Mouse (Mus musculus) liver, embryonic 12.5 days (tissue): ENCODE data around the gene Rfc1. TPM values are rescaled to one million over a fixed set of nuclear protein-coding genes. Genes with fewer than 3 reads are reported as not detected.

Source experiments
- ATAC-seq: fragments of 200-750 bp; cut with Nextera tagmentation; 2 replicates; pipeline ENCODE4 v1.8.0; 2017; ENCODE audit warnings: moderate number of reproducible peaks, mild to moderate bottlenecking, moderate library complexity
- H3K27ac ChIP-seq: fragments of 300-500 bp; sonication (generic); 2 replicates; pipeline ENCODE4 v1.5.1; 2016; ENCODE audit warnings: mild to moderate bottlenecking
- H3K27me3 ChIP-seq: fragments of 300-500 bp; sonication (generic); replicated peaks from 2 replicates; pipeline ENCODE4 v1.6.1; 2016; ENCODE audit warnings: mild to moderate bottlenecking, moderate library complexity
- H3K36me3 ChIP-seq: fragments of 300-500 bp; sonication (generic); 2 replicates; pipeline ENCODE4 v1.6.1; 2016; ENCODE audit warnings: mild to moderate bottlenecking, moderate library complexity
- H3K4me1 ChIP-seq: fragments of 300-500 bp; sonication (generic); 2 replicates; pipeline ENCODE4 v1.6.1; 2016
- H3K4me2 ChIP-seq: fragments of 300-500 bp; sonication (generic); 2 replicates; pipeline ENCODE4 v1.6.1; 2016; ENCODE audit warnings: mild to moderate bottlenecking, moderate library complexity
- H3K4me3 ChIP-seq: fragments of 300-500 bp; sonication (generic); 2 replicates; pipeline ENCODE4 v1.5.1; 2016; ENCODE audit warnings: mild to moderate bottlenecking, moderate library complexity
- H3K9ac ChIP-seq: fragments of 300-500 bp; sonication (generic); 2 replicates; pipeline ENCODE4 v1.6.1; 2016; ENCODE audit warnings: mild to moderate bottlenecking, moderate library complexity
- H3K9me3 ChIP-seq: fragments of 300-500 bp; sonication (generic); replicated peaks from 2 replicates; pipeline ENCODE4 v1.6.1; 2016; ENCODE audit warnings: mild to moderate bottlenecking, moderate library complexity
- WGBS: fragments of 180-500 bp; shearing (Covaris S2); methylation state at CpG from one replicate; pipeline ENCODE4 v1.1.7; 2016; ENCODE audit not compliant: insufficient replicate concordance; 5-methylcytosine and 5-hydroxymethylcytosine counted together
- polyA plus RNA-seq: library from polyadenylated mRNA; unstranded; fragments of >200 nt; fragmentation: Nextera tagmentation; extraction: Ambion mirVana; gene quantifications from 2 replicates; pipeline ENCODE4 v1.2.1, GENCODE M21; 2016

Rfc1 gene
- polyA plus RNA-seq = 58.1 and 59.3 TPM in 2 replicates

DNA sequence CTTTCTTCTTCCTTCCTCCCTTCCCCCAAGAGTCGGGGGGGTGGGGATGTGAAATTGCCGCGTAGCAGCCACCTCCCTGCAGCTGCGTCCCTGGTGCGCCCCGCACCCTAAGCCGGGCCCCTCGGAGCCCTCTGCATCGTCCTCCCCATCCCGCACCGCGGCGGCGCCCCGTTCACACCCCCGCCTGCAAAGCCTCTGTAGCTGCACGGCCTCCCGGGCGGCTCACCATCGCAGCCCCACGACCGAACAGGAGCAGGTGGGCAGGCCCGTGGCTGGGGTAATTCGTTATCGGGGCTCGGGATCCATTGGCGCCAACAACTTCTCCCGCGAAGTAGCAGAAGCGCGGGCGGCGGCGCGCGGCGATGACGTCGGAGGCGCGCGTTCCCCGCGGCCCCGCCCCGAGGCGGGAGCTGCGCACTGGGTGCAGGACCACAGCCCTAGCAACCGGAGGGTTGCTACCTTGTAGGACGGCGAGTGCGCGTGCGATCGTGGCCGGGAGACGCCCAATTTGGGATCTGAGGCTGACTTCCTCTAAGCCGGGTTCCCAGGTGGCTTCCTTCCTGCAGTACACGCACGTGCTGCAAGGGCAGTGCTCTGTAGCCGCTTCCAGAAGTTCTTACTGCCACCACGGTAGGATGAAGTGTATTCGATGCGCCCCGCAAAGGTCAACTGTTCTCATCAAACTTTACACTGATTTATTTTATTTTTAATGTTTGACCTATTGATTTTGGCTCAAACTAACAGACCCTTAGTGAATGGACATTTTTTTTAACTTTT is at the start of gene Rfc1:
TSS of gene Rfc1 (minus strand) at position 373 of the 777 bp plus-strand sequence.
- no peaks in the 10 kb centered on the region for H3K9me3 ChIP-seq
- H3K4me3 ChIP-seq = peak within 1 kb of the TSS; percentile 95
- peaks cover 29% of the 10 kb centered on the region for H3K36me3 ChIP-seq
- ATAC-seq = peak; percentile 95
- peak within 1 kb of the TSS; percentile 87 for H3K27ac ChIP-seq
- peak within 1 kb of the TSS; percentile 86 for H3K9ac ChIP-seq
- under 1% methylated on average over 65 of the region's 65 CpGs for WGBS
- peak within 1 kb of the TSS; percentile 89 for H3K4me2 ChIP-seq
- no peaks in the 10 kb centered on the region for H3K27me3 ChIP-seq
- peaks cover 29% of the 10 kb centered on the region for H3K4me1 ChIP-seq

DNA sequence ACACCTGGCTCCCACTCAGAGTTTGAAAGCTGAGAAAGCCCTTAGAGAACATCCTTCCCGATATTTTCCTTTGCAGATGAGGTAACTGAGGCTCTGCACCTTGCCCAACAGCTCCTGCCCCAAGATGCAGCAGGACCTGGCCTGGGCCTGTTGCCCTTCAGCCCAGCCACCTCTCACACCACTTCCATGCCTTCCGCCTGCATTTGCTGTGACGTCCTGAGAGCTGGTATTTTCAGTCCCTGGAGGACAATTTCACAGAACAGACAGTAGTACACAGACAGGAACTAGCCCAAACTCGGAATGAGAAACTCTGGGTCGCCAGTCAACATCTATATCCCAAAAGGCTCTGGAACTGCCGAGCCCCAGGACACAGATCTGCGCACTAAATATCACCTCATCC is 39.3 kb upstream of the Rfc1 start:
- Histone ChIP-seq H3K9me3 (no peaks in the 10 kb centered on the region), H3K4me2 (no peak overlapping the region), H3K36me3 (no peaks in the 10 kb centered on the region), H3K27ac (no peak overlapping the region), H3K4me3 (no peak overlapping the region), H3K4me1 (peaks cover 14% of the 10 kb centered on the region), H3K9ac (no peak overlapping the region), H3K27me3 (0 out of 2 replicates have a peak, but pooled peaks cover 3% of the 10 kb centered on the region)
- ATAC-seq = no peak
- WGBS = 66% methylated on average over 7 of the region's 7 CpGs

DNA sequence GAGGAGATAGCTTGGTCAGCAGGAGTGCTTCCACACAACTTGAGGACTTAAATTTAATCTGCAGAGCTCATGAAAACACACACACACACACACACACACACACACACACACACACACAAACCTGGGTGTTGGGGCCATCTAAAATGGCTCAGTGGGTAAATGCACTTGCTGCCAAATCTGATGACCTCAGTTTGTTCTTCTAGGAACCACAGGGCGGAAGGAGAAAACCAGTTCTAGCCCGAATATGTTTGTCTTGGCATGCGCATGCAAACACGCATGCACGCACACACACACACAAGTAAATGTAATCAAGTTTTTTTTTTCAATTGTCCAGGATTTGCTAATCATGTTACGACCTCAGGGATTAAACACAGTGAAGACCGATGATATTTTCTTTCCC is 36.1 kb upstream of the Rfc1 start:
- Histone ChIP-seq H3K4me3 (no peak overlapping the region), H3K27ac (no peak overlapping the region), H3K27me3 (peaks cover 10% of the 10 kb centered on the region; the same call in 1 of the 2 replicates), H3K4me1 (peaks cover 17% of the 10 kb centered on the region), H3K36me3 (no peaks in the 10 kb centered on the region), H3K9me3 (no peaks in the 10 kb centered on the region), H3K4me2 (no peak overlapping the region), H3K9ac (no peak overlapping the region)
- 84% methylated on average over 7 of the region's 7 CpGs for WGBS
- ATAC-seq = no peak

DNA sequence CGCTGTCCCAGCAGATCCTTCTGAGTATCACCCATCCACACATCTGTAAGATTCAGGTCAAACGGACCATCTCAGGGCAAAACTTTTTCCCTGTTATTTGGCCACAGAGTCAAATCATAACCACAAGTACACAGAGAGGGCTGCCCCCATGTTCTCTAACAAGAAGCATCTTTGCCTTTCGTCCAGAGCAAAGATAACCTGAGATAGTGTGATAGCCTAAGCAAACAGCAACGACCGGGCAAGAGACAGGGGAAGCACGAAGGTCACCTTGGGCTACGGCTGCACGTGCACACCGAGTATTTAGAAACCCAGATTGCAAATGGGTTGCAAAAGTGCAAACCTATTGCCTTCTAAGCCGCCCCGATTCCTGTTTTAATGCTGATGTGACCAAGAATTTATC is 32.4 kb upstream of the Rfc1 start:
- H3K4me2 ChIP-seq = peak overlapping the region; percentile 1; the same call in 1 of the 2 replicates
- H3K36me3 ChIP-seq = no peaks in the 10 kb centered on the region
- no peak overlapping the region for H3K9ac ChIP-seq
- no peaks in the 10 kb centered on the region for H3K9me3 ChIP-seq
- no peak overlapping the region for H3K4me3 ChIP-seq
- WGBS = 66% methylated on average over 11 of the region's 11 CpGs
- peaks cover 28% of the 10 kb centered on the region; the same call in 1 of the 2 replicates for H3K27me3 ChIP-seq
- peaks cover 3% of the 10 kb centered on the region for H3K4me1 ChIP-seq
- H3K27ac ChIP-seq = no peak overlapping the region
- ATAC-seq = peak; percentile 47

DNA sequence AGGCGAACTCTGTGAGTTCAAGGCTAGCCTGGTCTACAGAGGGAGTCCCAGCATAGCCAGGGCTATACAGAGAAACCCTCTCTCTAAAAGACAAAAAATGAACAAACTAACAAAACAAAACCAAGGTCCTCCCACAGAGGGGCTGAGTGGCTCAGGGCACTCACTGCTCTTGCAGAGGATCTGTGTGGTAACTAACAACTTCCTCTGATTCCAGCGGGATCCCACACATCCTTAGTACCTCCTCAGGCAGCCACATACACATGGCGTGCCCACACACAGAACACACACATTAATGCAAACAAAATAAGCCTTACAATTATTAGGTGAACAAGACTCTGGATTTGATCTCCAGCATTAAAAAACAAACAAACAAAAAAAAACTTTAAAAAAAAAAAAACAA is 22.3 kb upstream of the Rfc1 start:
- Histone ChIP-seq H3K36me3 (no peaks in the 10 kb centered on the region), H3K4me1 (no peaks in the 10 kb centered on the region), H3K4me3 (no peak overlapping the region), H3K4me2 (no peak overlapping the region), H3K27ac (no peak overlapping the region), H3K9me3 (peaks cover 5% of the 10 kb centered on the region; the same call in 1 of the 2 replicates), H3K27me3 (no peaks in the 10 kb centered on the region), H3K9ac (no peak overlapping the region)
- WGBS = 47% methylated on average over 3 of the region's 3 CpGs
- no peak for ATAC-seq

DNA sequence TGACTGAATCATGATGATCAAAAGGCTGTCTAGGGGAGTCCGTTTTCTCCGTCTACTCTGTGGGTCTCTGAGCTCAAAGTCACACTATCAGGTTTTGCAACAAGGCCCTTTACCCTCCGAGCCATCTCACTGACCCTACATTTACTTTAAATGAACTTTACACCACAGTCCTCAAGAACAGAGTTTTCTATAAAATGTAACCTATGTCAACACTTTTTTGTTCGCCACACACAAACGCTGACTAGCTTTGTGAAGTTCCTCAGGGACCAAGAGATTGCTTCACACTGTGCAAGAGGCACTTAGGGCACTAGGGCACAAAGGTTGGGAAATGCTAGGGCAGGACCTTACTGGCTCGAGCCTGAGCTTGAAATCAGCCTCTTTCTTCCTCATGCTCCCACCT is 21.4 kb upstream of the Rfc1 start:
- Histone ChIP-seq H3K4me3 (no peak overlapping the region), H3K9me3 (peaks cover 5% of the 10 kb centered on the region; the same call in 1 of the 2 replicates), H3K9ac (no peak overlapping the region), H3K27me3 (no peaks in the 10 kb centered on the region), H3K4me1 (no peaks in the 10 kb centered on the region), H3K27ac (peak overlapping the region; percentile 31; the same call in 1 of the 2 replicates), H3K4me2 (no peak overlapping the region), H3K36me3 (no peaks in the 10 kb centered on the region)
- peak; percentile 63 for ATAC-seq
- 67% methylated on average over 6 of the region's 6 CpGs for WGBS

DNA sequence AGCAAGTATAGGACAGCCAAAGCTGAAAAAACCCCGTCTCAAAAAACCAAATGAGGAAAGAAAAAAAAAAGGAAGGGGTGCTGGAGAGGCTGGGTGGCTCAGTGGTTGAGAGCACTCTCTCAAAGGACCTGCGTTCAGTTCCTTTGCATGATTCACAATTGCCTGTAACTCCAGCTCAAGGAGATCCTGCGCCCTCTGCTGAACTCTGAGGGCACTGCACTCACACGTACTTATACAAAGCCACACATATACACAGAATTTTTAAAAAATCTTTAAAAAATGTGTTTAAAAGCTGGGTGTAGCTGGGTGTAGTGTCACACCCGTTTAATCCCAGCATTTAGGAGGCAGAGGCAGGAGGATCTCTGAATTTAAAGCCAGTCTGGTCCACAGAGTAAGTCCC is 19.5 kb upstream of the Rfc1 start:
- no peak overlapping the region for H3K9ac ChIP-seq
- H3K4me3 ChIP-seq = no peak overlapping the region
- H3K4me1 ChIP-seq = no peaks in the 10 kb centered on the region
- ATAC-seq = no peak
- H3K36me3 ChIP-seq = no peaks in the 10 kb centered on the region
- H3K27ac ChIP-seq = no peak overlapping the region
- WGBS = 58% methylated on average over 5 of the region's 5 CpGs
- no peaks in the 10 kb centered on the region for H3K27me3 ChIP-seq
- no peak overlapping the region for H3K4me2 ChIP-seq
- H3K9me3 ChIP-seq = peaks cover 5% of the 10 kb centered on the region; the same call in 1 of the 2 replicates

DNA sequence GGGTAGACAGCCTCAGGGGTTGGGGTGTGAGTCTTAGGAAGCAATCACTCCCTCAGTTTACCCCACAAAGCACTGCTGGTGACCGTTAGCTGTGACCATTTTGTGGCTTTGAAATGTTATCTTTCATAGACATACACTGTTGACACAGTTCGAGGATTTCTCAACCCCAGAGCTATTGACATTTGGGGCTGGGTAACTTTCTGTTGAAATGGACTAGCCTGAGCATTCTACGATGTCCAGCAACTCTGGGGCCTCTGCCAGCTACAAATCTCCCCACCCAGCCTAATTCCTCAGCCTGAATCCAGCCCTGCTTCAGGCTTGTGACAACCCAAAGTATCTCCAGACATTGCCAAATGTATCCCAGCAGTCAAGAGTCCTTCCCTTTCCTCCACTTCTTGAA is 18.6 kb upstream of the Rfc1 start:
- Histone ChIP-seq H3K27me3 (no peaks in the 10 kb centered on the region), H3K27ac (0 out of 2 replicates have a peak overlapping the region, but pooled peaks have one; percentile 30), H3K4me3 (no peak overlapping the region), H3K4me1 (no peaks in the 10 kb centered on the region), H3K4me2 (no peak overlapping the region), H3K9ac (no peak overlapping the region), H3K9me3 (peaks cover 5% of the 10 kb centered on the region; the same call in 1 of the 2 replicates), H3K36me3 (no peaks in the 10 kb centered on the region)
- WGBS = 27% methylated on average over 3 of the region's 3 CpGs
- peak; percentile 54 for ATAC-seq

DNA sequence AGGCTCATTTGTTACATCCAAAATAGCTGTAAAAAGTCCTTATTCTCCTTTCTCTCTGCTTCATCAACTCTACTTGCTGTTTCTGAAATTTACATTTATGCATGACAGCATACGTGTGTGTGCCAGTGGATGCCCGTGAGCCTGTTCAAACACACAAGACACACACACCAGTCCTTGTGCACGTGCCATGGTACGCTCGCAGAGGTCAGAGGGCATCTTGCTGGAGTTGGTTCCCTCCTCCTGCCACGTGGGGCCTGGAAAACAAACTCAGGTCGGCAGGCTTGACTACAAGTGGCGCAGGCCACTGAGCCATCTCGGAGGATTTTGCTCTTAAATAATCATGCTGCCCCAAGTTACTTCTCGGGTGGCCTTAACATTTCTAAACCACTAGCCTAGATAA is 15.0 kb upstream of the Rfc1 start:
- no peak overlapping the region for H3K9ac ChIP-seq
- peaks cover 7% of the 10 kb centered on the region; the same call in 1 of the 2 replicates for H3K27me3 ChIP-seq
- H3K36me3 ChIP-seq = no peaks in the 10 kb centered on the region
- H3K27ac ChIP-seq = no peak overlapping the region
- WGBS = 64% methylated on average over 10 of the region's 10 CpGs
- peaks cover 5% of the 10 kb centered on the region; the same call in 1 of the 2 replicates for H3K9me3 ChIP-seq
- H3K4me1 ChIP-seq = no peaks in the 10 kb centered on the region
- no peak for ATAC-seq
- H3K4me2 ChIP-seq = peak overlapping the region; percentile 22
- 0 out of 2 replicates have a peak overlapping the region, but pooled peaks have one; percentile 40 for H3K4me3 ChIP-seq

DNA sequence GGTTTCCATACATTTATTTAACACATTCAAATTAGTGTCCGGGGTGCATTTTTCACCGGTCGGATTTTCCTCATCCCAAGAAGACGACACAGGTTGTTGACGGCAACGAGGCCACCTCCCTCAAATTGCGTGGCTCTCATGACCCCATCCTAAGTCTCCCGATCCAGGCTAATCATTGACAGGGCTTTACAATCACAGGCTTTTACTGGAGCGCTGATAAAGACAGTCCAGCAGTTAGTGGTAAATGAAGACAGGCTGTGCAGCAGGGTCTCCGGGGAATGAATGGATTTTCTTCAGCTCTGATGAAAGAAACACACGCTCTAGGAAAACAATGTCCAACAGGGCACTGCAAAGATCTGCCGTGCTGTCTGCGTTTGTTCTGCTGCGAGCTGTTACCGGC is 12.7 kb upstream of the Rfc1 start, which contains the start of gene Klb:
TSS of gene Klb (plus strand) at position 147 of the 400 bp plus-strand sequence.
- H3K9me3 ChIP-seq = no peaks in the 10 kb centered on the region
- peak; percentile 42; the same call in 1 of the 2 replicates for ATAC-seq
- WGBS = 71% methylated on average over 15 of the region's 15 CpGs
- no peaks in the 10 kb centered on the region for H3K36me3 ChIP-seq
- no peaks in the 10 kb centered on the region for H3K4me1 ChIP-seq
- H3K27me3 ChIP-seq = peaks cover 7% of the 10 kb centered on the region; the same call in 1 of the 2 replicates
- H3K27ac ChIP-seq = peak within 1 kb of the TSS; percentile 22; the same call in 1 of the 2 replicates
- peak within 1 kb of the TSS; percentile 40 for H3K4me3 ChIP-seq
- H3K9ac ChIP-seq = peak within 1 kb of the TSS; percentile 33; the same call in 1 of the 2 replicates
- peak within 1 kb of the TSS; percentile 12 for H3K4me2 ChIP-seq

DNA sequence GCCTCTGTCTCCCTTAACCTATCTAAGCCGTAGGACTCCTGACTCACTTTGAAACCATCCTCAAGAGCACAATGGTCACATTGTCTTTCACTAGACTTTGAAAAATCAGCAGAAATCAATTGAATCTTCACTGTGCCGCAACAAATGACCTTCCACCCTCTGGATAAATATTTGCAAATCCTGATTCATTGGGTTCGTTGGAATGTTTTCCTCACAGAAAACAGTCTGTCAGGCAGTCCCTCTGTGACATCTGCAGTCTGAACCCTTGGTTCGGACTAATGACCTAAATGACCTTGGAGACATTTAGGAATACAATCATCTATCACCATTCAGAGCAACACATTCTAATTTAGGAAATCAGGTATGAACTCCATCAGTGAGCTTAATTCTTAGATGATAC is 4.7 kb upstream of the Rfc1 start:
- Histone ChIP-seq H3K9ac (no peak overlapping the region), H3K9me3 (no peaks in the 10 kb centered on the region), H3K36me3 (no peaks in the 10 kb centered on the region), H3K27me3 (no peaks in the 10 kb centered on the region), H3K27ac (no peak overlapping the region), H3K4me2 (no peak overlapping the region), H3K4me3 (no peak overlapping the region), H3K4me1 (peaks cover 9% of the 10 kb centered on the region)
- no peak for ATAC-seq
- 52% methylated on average over 4 of the region's 4 CpGs for WGBS

DNA sequence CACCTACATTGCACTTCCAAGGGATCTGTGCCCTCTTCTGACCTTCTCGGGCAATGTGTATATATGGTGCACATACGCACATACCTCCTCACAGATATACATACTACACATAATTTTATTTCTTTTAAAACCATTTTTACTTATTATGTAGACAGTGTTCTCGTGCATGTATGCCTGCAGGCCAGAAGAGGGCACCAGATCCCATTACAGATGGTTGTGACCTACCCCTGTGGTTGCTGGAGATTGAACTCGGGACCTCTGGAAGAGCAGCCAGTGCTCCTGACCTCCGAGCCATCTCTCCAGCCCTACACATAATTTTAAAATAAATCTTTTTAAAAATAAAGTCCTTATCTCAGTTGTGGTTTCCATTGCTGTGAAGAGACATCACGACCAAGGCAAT is 2.9 kb upstream of the Rfc1 start:
- H3K27ac ChIP-seq = no peak overlapping the region
- no peaks in the 10 kb centered on the region for H3K27me3 ChIP-seq
- ATAC-seq = no peak
- peaks cover 6% of the 10 kb centered on the region for H3K36me3 ChIP-seq
- H3K9ac ChIP-seq = no peak overlapping the region
- peaks cover 24% of the 10 kb centered on the region for H3K4me1 ChIP-seq
- WGBS = 56% methylated on average over 6 of the region's 6 CpGs
- H3K4me3 ChIP-seq = no peak overlapping the region
- H3K4me2 ChIP-seq = no peak overlapping the region
- H3K9me3 ChIP-seq = no peaks in the 10 kb centered on the region
